Mouse (Mus musculus) kidney, adult 10 weeks (tissue): Measurements from ENCODE around the gene 5330417H12Rik. TPM values are rescaled to one million over a fixed set of nuclear protein-coding genes. Genes with fewer than 3 reads are reported as not detected.

ENCODE experiments used
- polyA plus RNA-seq: library from polyadenylated mRNA; stranded (reverse); fragments of 350-450 nt; fragmentation: Illumina TruSeq; extraction: RNeasy Lipid Tissue Mini Kit (QIAGEN cat#74804); gene quantifications from one replicate; pipeline ENCODE4 v1.2.3, GENCODE M21; 2014; ENCODE audit warnings: low read depth, low replicate concordance

5330417H12Rik gene
- not detected for polyA plus RNA-seq

GRCm38 (mm10) chr7:107625061-107625460 lies at the start of gene 5330417H12Rik:
Gene 5330417H12Rik (minus strand): TSS chr7:107625161.

GRCm38 (mm10) chr7:107594857-107595402 lies 30.0 kb downstream of the 5330417H12Rik start, which contains the start of gene Ppfibp2:
Gene Ppfibp2 (plus strand): TSS chr7:107595207.

Other genes starting within 250 kb of the 5330417H12Rik start
- 12.3 TPM for gene Olfml1, start 57.7 kb downstream of the 5330417H12Rik start, polyA plus RNA-seq
- 7.8 TPM for gene Ppfibp2, start 30.0 kb downstream of the 5330417H12Rik start, polyA plus RNA-seq
- not detected for gene Cyb5r2, start 132.9 kb upstream of the 5330417H12Rik start, polyA plus RNA-seq
- not detected for gene Ovch2, start 176.0 kb upstream of the 5330417H12Rik start, polyA plus RNA-seq
- not detected for gene Olfr467, start 187.1 kb upstream of the 5330417H12Rik start, polyA plus RNA-seq
- gene Olfr469, start 200.4 kb upstream of the 5330417H12Rik start, polyA plus RNA-seq, result not detected
- not detected for gene Olfr470, start 222.3 kb upstream of the 5330417H12Rik start, polyA plus RNA-seq